Mouse (Mus musculus) ES-Bruce4 (cell line): ENCODE data around the gene Abca2.
A peak's percentile ranks its signal among the peaks of the same experiment; 100 is the strongest.

Experiments used
- CTCF ChIP-seq: IDR thresholded peaks from one replicate; pipeline ENCODE4 v1.8.1; 2011; ENCODE audit warnings: low read depth, low read length
- POLR2A ChIP-seq: IDR thresholded peaks from one replicate; pipeline ENCODE4 v1.8.1; 2011; ENCODE audit warnings: low read length; ENCODE audit not compliant: insufficient read depth

- TF ChIP-seq CTCF (peak; percentile 72), POLR2A (no peak)
These were observed 27.7 kb upstream of the Abca2 start for GRCm38 (mm10) chr2:25400764-25401163.
